Mouse (Mus musculus): ENCODE measurements around the gene Ehbp1. TPM values are rescaled to one million over a fixed set of nuclear protein-coding genes. Genes with fewer than 3 reads are reported as not detected.

Gene Ehbp1
- total and polyA plus RNA-seq, 2 experiments from 2014 or later = 15.4 to 33.4 TPM

GRCm38 (mm10) chr11:22005281-22005870, 336.7 kb downstream of the Ehbp1 start:
- DNase-seq (ENCODE audit: low spot score) (no peak), ATAC-seq (ENCODE audit: low FRiP score) (no peak)
- no peak overlapping the region for H3K9ac ChIP-seq (replicated peaks; ENCODE audit: low read length, poor library complexity, severe bottlenecking)
- H3K27me3 ChIP-seq (ENCODE audit: insufficient read depth, low read length) = peaks cover 44% of the 10 kb centered on the region
- no peak for TF ChIP-seq CTCF (IDR thresholded peaks at IDR 0.05)
- H3K4me2 ChIP-seq (ENCODE audit: low read depth, low read length, poor library complexity, severe bottlenecking) = no peak overlapping the region
- 36% methylated on average over 9 of the region's 9 CpGs for WGBS
- H3K9me3 ChIP-seq (ENCODE audit: low read length) = no peaks in the 10 kb centered on the region
- no peak overlapping the region for H3K27ac ChIP-seq (ENCODE audit: low read depth, low read length)
- peaks cover 4% of the 10 kb centered on the region; the same call in 1 of the 2 replicates for H3K4me1 ChIP-seq (ENCODE audit: insufficient read depth, low read length)
- H3K4me3 ChIP-seq (ENCODE audit: low read depth, low read length) = no peak overlapping the region
- no peaks in the 10 kb centered on the region for H3K36me3 ChIP-seq (ENCODE audit: insufficient read depth, low read length)

GRCm38 (mm10) chr11:22004331-22004841, 337.7 kb downstream of the Ehbp1 start:
- Histone ChIP-seq H3K36me3 (ENCODE audit: insufficient read depth, low read length) (no peaks in the 10 kb centered on the region), H3K4me3 (ENCODE audit: low read depth, low read length) (0 out of 2 replicates have a peak overlapping the region, but pooled peaks have one; percentile 1), H3K27me3 (ENCODE audit: insufficient read depth, low read length) (peaks cover 45% of the 10 kb centered on the region), H3K27ac (ENCODE audit: low read depth, low read length) (peak overlapping the region; percentile 38; the same call in 1 of the 2 replicates), H3K9me3 (ENCODE audit: low read length) (no peaks in the 10 kb centered on the region), H3K9ac (replicated peaks; ENCODE audit: low read length, poor library complexity, severe bottlenecking) (no peak overlapping the region), H3K4me1 (ENCODE audit: insufficient read depth, low read length) (peaks cover 4% of the 10 kb centered on the region; the same call in 1 of the 2 replicates), H3K4me2 (ENCODE audit: low read depth, low read length, poor library complexity, severe bottlenecking) (peak overlapping the region; percentile 12; the same call in 1 of the 2 replicates)
- ATAC-seq (ENCODE audit: low FRiP score) (0 out of 2 replicates have a peak, but pooled peaks have one; percentile 20), DNase-seq (ENCODE audit: low spot score) (no peak)
- TF ChIP-seq CTCF (IDR thresholded peaks at IDR 0.05) = no peak
- 11% methylated on average over 18 of the region's 18 CpGs for WGBS

GRCm38 (mm10) chr11:22003341-22003981, 338.6 kb downstream of the Ehbp1 start:
- TF ChIP-seq CTCF (IDR thresholded peaks at IDR 0.05) = no peak
- Histone ChIP-seq H3K4me3 (ENCODE audit: low read depth, low read length) (peak overlapping the region; percentile 43), H3K27ac (ENCODE audit: low read depth, low read length) (peak overlapping the region; percentile 40)

GRCm38 (mm10) chr11:22002783-22003340, 339.2 kb downstream of the Ehbp1 start, which contains the start of gene Otx1:
Gene Otx1, minus strand, starts transcription at chr11:22002897.
- under 1% methylated on average over 34 of the region's 34 CpGs for WGBS

More at GRCm38 (mm10) chr11:22003341-22003981, 338.6 kb downstream of the Ehbp1 start:
- H3K4me2 ChIP-seq (ENCODE audit: low read depth, low read length, poor library complexity, severe bottlenecking) = peak overlapping the region; percentile 64
- H3K9ac ChIP-seq (replicated peaks; ENCODE audit: low read length, poor library complexity, severe bottlenecking) = 0 out of 2 replicates have a peak overlapping the region, but pooled peaks have one; percentile 29
- ATAC-seq (ENCODE audit: low FRiP score) (no peak), DNase-seq (ENCODE audit: low spot score) (no peak)
- H3K36me3 ChIP-seq (ENCODE audit: insufficient read depth, low read length) = no peaks in the 10 kb centered on the region
- H3K27me3 ChIP-seq (ENCODE audit: insufficient read depth, low read length) = peaks cover 49% of the 10 kb centered on the region
- WGBS = 3% methylated on average over 31 of the region's 31 CpGs
- no peaks in the 10 kb centered on the region for H3K9me3 ChIP-seq (ENCODE audit: low read length)
- peaks cover 4% of the 10 kb centered on the region; the same call in 1 of the 2 replicates for H3K4me1 ChIP-seq (ENCODE audit: insufficient read depth, low read length)

GRCm38 (mm10) chr11:22002062-22002782, 339.9 kb downstream of the Ehbp1 start:
- H3K27me3 ChIP-seq (ENCODE audit: insufficient read depth, low read length) = peaks cover 46% of the 10 kb centered on the region
- peak overlapping the region; percentile 64 for H3K4me2 ChIP-seq (ENCODE audit: low read depth, low read length, poor library complexity, severe bottlenecking)
- H3K27ac ChIP-seq (ENCODE audit: low read depth, low read length) = peak overlapping the region; percentile 77
- no peaks in the 10 kb centered on the region for H3K36me3 ChIP-seq (ENCODE audit: insufficient read depth, low read length)
- ATAC-seq (ENCODE audit: low FRiP score) (no peak), DNase-seq (ENCODE audit: low spot score) (no peak)
- H3K4me1 ChIP-seq (ENCODE audit: insufficient read depth, low read length) = peaks cover 4% of the 10 kb centered on the region; the same call in 1 of the 2 replicates
- WGBS = 1% methylated on average over 31 of the region's 34 CpGs
- H3K4me3 ChIP-seq (ENCODE audit: low read depth, low read length) = peak overlapping the region; percentile 43
- H3K9ac ChIP-seq (replicated peaks; ENCODE audit: low read length, poor library complexity, severe bottlenecking) = peak overlapping the region; percentile 51
- H3K9me3 ChIP-seq (ENCODE audit: low read length) = no peaks in the 10 kb centered on the region
- TF ChIP-seq CTCF (IDR thresholded peaks at IDR 0.05) = no peak

More at GRCm38 (mm10) chr11:22002783-22003340, 339.2 kb downstream of the Ehbp1 start, which contains the start of gene Otx1:
- Histone ChIP-seq H3K4me1 (ENCODE audit: insufficient read depth, low read length) (peaks cover 4% of the 10 kb centered on the region; the same call in 1 of the 2 replicates), H3K4me3 (ENCODE audit: low read depth, low read length) (peak within 1 kb of the TSS; percentile 43), H3K9me3 (ENCODE audit: low read length) (no peaks in the 10 kb centered on the region), H3K27me3 (ENCODE audit: insufficient read depth, low read length) (peaks cover 50% of the 10 kb centered on the region), H3K9ac (replicated peaks; ENCODE audit: low read length, poor library complexity, severe bottlenecking) (peak within 1 kb of the TSS; percentile 51), H3K27ac (ENCODE audit: low read depth, low read length) (peak within 1 kb of the TSS; percentile 77), H3K36me3 (ENCODE audit: insufficient read depth, low read length) (no peaks in the 10 kb centered on the region), H3K4me2 (ENCODE audit: low read depth, low read length, poor library complexity, severe bottlenecking) (peak within 1 kb of the TSS; percentile 64)
- ATAC-seq (ENCODE audit: low FRiP score) (no peak), DNase-seq (ENCODE audit: low spot score) (no peak)
- TF ChIP-seq CTCF (IDR thresholded peaks at IDR 0.05) = no peak
